Mouse (Mus musculus): ENCODE measurements around the gene Fam178b. TPM values are rescaled to one million over a fixed set of nuclear protein-coding genes. Genes with fewer than 3 reads are reported as not detected.

Fam178b gene
- polyA plus RNA-seq, 1 experiment: 0.08 TPM

DNA sequence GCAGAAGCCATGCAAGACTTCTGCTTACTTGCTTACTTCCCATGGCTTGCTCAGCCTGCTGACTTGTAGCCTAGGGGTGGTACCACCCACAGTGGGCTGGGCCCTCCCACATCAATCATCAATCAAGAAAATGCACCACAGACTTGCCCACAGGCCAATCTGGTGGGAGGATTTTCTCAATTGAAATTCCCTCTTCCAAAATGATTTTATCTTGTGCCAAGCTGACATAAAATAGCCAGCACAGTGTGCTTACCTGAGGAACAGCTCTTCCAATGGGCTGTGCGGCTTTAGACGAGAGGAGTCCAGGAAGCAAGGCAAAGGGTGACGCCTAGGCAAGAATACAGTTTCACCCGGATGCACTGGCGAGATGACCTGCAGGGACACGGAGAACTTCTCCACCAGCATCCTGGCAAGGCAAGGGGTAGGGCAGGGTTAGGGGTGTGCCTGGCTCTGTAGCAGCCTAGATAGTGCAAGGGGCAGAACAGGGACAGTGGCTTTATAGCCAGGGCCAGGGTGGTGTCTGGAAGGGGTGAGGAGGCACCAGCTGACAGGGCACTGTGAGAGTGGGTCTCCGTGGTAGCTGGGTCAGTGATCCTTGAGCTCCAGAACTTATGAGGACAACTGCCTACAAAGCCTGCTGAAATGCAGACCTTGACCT, 38.9 kb downstream of the Fam178b start:
- Histone ChIP-seq H3K4me3 (ENCODE audit: insufficient read depth, poor library complexity, severe bottlenecking) (no peak overlapping the region), H3K79me2 (ENCODE audit: control insufficient read depth, insufficient read depth) (no peaks in the 10 kb centered on the region), H3ac (ENCODE audit: control insufficient read depth, insufficient read length, low read depth) (no peak overlapping the region), H3K36me3 (ENCODE audit: control insufficient read depth, insufficient read depth) (no peaks in the 10 kb centered on the region), H3K79me3 (ENCODE audit: low read depth) (no peaks in the 10 kb centered on the region), H3K27me3 (ENCODE audit: control insufficient read depth, insufficient read depth, insufficient read length) (no peaks in the 10 kb centered on the region)
- TF ChIP-seq CEBPB (IDR thresholded peaks at IDR 0.05; ENCODE audit: low read depth): no peak
- TF ChIP-seq CTCF (IDR thresholded peaks at IDR 0.05; ENCODE audit: control insufficient read depth, insufficient read depth, insufficient read length): no peak
- TF ChIP-seq MYOD1 (IDR thresholded peaks at IDR 0.05; ENCODE audit: control insufficient read depth, insufficient read length, low read depth): no peak

DNA sequence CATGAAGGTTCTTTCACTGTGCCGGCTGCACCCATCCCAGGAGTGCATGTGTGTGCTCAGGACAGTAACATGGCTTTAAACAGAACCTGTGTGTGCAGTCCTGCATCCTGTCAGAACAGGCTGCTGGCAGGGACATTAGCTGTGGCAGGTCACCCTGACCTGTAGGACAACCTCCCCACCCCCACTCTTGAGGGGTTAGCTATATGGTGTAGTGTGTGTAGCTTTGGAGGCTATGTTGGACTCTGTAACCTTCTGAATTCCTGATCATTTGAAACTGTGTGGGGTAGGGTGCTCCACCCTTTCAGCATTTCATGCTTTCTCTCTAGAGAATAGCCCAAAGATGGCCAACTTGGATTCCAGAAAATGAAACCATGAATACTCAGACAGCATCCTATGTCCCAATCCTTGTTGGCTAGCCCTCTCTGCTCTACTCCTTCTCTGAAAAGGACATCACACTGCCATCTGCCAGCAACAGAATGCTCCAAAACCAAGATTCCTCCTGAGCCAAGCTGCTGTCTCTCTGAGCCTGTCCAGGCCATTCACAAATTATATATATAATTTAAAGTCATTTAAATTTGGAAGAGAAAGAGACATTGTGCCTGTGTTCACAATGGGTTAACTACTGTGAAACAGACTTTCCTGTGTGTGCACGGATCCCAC, 47.0 kb downstream of the Fam178b start:
- Histone ChIP-seq H3ac (ENCODE audit: control insufficient read depth, insufficient read length, low read depth) (no peak overlapping the region), H3K79me3 (ENCODE audit: low read depth) (no peaks in the 10 kb centered on the region), H3K27me3 (ENCODE audit: control insufficient read depth, insufficient read depth, insufficient read length) (no peaks in the 10 kb centered on the region), H3K4me3 (ENCODE audit: insufficient read depth, poor library complexity, severe bottlenecking) (no peak overlapping the region), H3K79me2 (ENCODE audit: control insufficient read depth, insufficient read depth) (no peaks in the 10 kb centered on the region), H3K36me3 (ENCODE audit: control insufficient read depth, insufficient read depth) (no peaks in the 10 kb centered on the region)
- TF ChIP-seq CEBPB (IDR thresholded peaks at IDR 0.05; ENCODE audit: low read depth) (no peak), MYOD1 (IDR thresholded peaks at IDR 0.05; ENCODE audit: control insufficient read depth, insufficient read length, low read depth) (no peak), CTCF (IDR thresholded peaks at IDR 0.05; ENCODE audit: control insufficient read depth, insufficient read depth, insufficient read length) (no peak), MYOG (IDR thresholded peaks at IDR 0.05; ENCODE audit: control insufficient read depth, extremely low read depth, insufficient read length) (no peak), FOSL1 (IDR thresholded peaks at IDR 0.05; ENCODE audit: insufficient read depth, low read length, poor library complexity, severe bottlenecking) (no peak), MAX (IDR thresholded peaks at IDR 0.05) (no peak), USF1 (IDR thresholded peaks at IDR 0.05; ENCODE audit: low read depth) (no peak)

DNA sequence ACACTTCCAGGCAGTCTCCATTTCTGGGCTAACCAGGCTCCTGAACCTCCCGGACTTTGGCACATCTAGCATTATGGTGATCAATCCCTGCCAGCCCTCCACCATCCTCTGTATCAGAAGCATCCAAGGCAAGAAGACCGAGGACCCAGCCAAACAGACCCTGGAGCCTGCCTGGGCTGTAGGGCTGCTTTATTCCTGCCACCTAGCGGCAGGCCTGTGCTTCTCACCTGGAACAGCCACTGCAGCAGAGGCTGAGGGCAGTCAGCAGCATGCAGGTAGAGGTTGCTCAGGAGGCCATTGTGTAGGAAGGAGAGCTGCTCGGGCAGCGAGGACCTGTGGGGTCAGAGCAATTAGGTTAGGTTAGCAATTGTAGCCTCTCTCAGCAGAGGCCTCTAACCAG, 48.0 kb downstream of the Fam178b start:
- Histone ChIP-seq H3K4me3 (ENCODE audit: insufficient read depth, poor library complexity, severe bottlenecking) (no peak overlapping the region), H3ac (ENCODE audit: control insufficient read depth, insufficient read length, low read depth) (no peak overlapping the region), H3K79me2 (ENCODE audit: control insufficient read depth, insufficient read depth) (no peaks in the 10 kb centered on the region), H3K79me3 (ENCODE audit: low read depth) (no peaks in the 10 kb centered on the region), H3K27me3 (ENCODE audit: control insufficient read depth, insufficient read depth, insufficient read length) (no peaks in the 10 kb centered on the region), H3K36me3 (ENCODE audit: control insufficient read depth, insufficient read depth) (no peaks in the 10 kb centered on the region)
- TF ChIP-seq USF1 (IDR thresholded peaks at IDR 0.05; ENCODE audit: low read depth): no peak
- peak; percentile 84 for TF ChIP-seq CTCF (IDR thresholded peaks at IDR 0.05; ENCODE audit: control insufficient read depth, insufficient read depth, insufficient read length)

DNA sequence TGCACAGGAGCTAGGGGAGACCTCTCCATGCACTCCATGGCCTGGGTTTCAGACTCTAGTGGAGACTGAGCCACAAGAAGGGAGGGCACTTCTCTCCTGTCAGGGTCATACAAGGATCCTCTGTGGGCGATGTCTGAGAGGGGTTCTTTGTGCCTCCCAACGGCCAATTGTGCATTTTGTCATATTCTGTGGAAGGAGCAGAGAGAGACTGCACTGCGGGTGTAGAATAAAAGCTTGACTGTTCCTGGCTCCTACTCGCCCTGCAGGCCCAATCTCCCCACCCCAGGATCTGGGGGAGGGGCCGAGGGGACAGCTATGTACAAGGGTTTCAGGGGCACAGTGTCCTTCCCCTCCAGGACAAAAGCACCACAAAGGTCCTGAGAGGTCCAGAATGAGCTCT, 49.1 kb downstream of the Fam178b start:
- Histone ChIP-seq H3ac (ENCODE audit: control insufficient read depth, insufficient read length, low read depth) (no peak overlapping the region), H3K27me3 (ENCODE audit: control insufficient read depth, insufficient read depth, insufficient read length) (no peaks in the 10 kb centered on the region), H3K79me3 (ENCODE audit: low read depth) (no peaks in the 10 kb centered on the region), H3K4me3 (ENCODE audit: insufficient read depth, poor library complexity, severe bottlenecking) (no peak overlapping the region), H3K79me2 (ENCODE audit: control insufficient read depth, insufficient read depth) (no peaks in the 10 kb centered on the region), H3K36me3 (ENCODE audit: control insufficient read depth, insufficient read depth) (no peaks in the 10 kb centered on the region)
- TF ChIP-seq MYOG (IDR thresholded peaks at IDR 0.05; ENCODE audit: control insufficient read depth, extremely low read depth, insufficient read length): no peak
- no peak for TF ChIP-seq USF1 (IDR thresholded peaks at IDR 0.05; ENCODE audit: low read depth)
- no peak for TF ChIP-seq MYOD1 (IDR thresholded peaks at IDR 0.05; ENCODE audit: control insufficient read depth, insufficient read length, low read depth)
- no peak for TF ChIP-seq FOSL1 (IDR thresholded peaks at IDR 0.05; ENCODE audit: insufficient read depth, low read length, poor library complexity, severe bottlenecking)
- TF ChIP-seq CTCF (IDR thresholded peaks at IDR 0.05; ENCODE audit: control insufficient read depth, insufficient read depth, insufficient read length): no peak
- TF ChIP-seq MAX (IDR thresholded peaks at IDR 0.05): no peak
- no peak for TF ChIP-seq CEBPB (IDR thresholded peaks at IDR 0.05; ENCODE audit: low read depth)

DNA sequence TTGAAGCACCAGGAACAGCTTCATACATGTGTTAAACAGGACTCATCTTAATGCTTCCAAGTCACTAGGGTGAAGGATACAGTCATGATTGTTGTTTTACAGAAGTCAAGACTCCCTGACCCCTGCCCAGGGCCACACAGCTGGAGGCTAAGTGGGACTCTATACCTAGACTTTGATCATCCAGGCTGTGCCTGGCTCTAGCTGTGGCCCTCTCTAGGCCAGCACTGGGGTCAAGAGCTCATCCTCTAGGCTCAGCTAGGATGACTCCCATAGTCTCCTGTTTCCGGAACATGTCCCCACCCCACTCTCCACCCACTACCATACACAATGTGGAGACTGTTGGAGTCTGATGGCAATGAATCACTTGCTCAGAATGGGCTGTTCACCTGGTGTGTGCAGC, 50.1 kb downstream of the Fam178b start:
- no peaks in the 10 kb centered on the region for H3K79me2 ChIP-seq (ENCODE audit: control insufficient read depth, insufficient read depth)
- no peak overlapping the region for H3K4me3 ChIP-seq (ENCODE audit: insufficient read depth, poor library complexity, severe bottlenecking)
- no peaks in the 10 kb centered on the region for H3K36me3 ChIP-seq (ENCODE audit: control insufficient read depth, insufficient read depth)
- H3ac ChIP-seq (ENCODE audit: control insufficient read depth, insufficient read length, low read depth): no peak overlapping the region
- no peak for TF ChIP-seq CTCF (IDR thresholded peaks at IDR 0.05; ENCODE audit: control insufficient read depth, insufficient read depth, insufficient read length)
- no peak for TF ChIP-seq MAX (IDR thresholded peaks at IDR 0.05)
- TF ChIP-seq FOSL1 (IDR thresholded peaks at IDR 0.05; ENCODE audit: insufficient read depth, low read length, poor library complexity, severe bottlenecking): no peak
- no peak for TF ChIP-seq MYOG (IDR thresholded peaks at IDR 0.05; ENCODE audit: control insufficient read depth, extremely low read depth, insufficient read length)
- TF ChIP-seq USF1 (IDR thresholded peaks at IDR 0.05; ENCODE audit: low read depth): no peak
- TF ChIP-seq CEBPB (IDR thresholded peaks at IDR 0.05; ENCODE audit: low read depth): no peak
- no peak for TF ChIP-seq MYOD1 (IDR thresholded peaks at IDR 0.05; ENCODE audit: control insufficient read depth, insufficient read length, low read depth)
- H3K79me3 ChIP-seq (ENCODE audit: low read depth): no peaks in the 10 kb centered on the region
- H3K27me3 ChIP-seq (ENCODE audit: control insufficient read depth, insufficient read depth, insufficient read length): no peaks in the 10 kb centered on the region

DNA sequence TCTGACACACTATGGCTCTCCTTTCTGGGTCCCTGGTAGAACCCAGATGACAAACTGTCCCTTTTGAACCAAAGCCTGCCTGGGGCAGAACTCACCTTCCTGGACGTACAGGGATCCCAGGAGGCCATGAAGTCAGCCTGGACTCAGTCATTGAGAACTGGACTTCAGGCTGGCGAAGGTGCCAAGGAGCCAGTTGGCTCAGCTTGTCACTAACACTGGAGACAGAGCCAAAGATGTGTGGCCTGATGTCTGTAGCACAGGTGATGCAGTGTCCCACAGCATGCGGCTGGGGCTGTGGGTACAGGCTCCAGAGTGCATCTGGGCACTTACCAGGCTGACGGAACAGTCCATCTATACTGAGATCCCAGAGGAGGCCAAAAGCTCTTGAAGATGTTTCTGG, 50.9 kb downstream of the Fam178b start:
- no peaks in the 10 kb centered on the region for H3K36me3 ChIP-seq (ENCODE audit: control insufficient read depth, insufficient read depth)
- no peaks in the 10 kb centered on the region for H3K79me2 ChIP-seq (ENCODE audit: control insufficient read depth, insufficient read depth)
- H3K27me3 ChIP-seq (ENCODE audit: control insufficient read depth, insufficient read depth, insufficient read length): no peaks in the 10 kb centered on the region
- H3K79me3 ChIP-seq (ENCODE audit: low read depth): no peaks in the 10 kb centered on the region
- no peak overlapping the region for H3K4me3 ChIP-seq (ENCODE audit: insufficient read depth, poor library complexity, severe bottlenecking)
- TF ChIP-seq MYOG (IDR thresholded peaks at IDR 0.05; ENCODE audit: control insufficient read depth, extremely low read depth, insufficient read length): no peak
- TF ChIP-seq CTCF (IDR thresholded peaks at IDR 0.05; ENCODE audit: control insufficient read depth, insufficient read depth, insufficient read length): no peak
- TF ChIP-seq CEBPB (IDR thresholded peaks at IDR 0.05; ENCODE audit: low read depth): no peak
- no peak for TF ChIP-seq FOSL1 (IDR thresholded peaks at IDR 0.05; ENCODE audit: insufficient read depth, low read length, poor library complexity, severe bottlenecking)
- no peak for TF ChIP-seq MYOD1 (IDR thresholded peaks at IDR 0.05; ENCODE audit: control insufficient read depth, insufficient read length, low read depth)
- TF ChIP-seq MAX (IDR thresholded peaks at IDR 0.05): no peak
- no peak for TF ChIP-seq USF1 (IDR thresholded peaks at IDR 0.05; ENCODE audit: low read depth)
- H3ac ChIP-seq (ENCODE audit: control insufficient read depth, insufficient read length, low read depth): no peak overlapping the region

Measured in C2C12 (cell line).